Mouse (Mus musculus) lung, embryonic 16.5 days (tissue): ENCODE measurements around the gene Gm6370. TPM values are rescaled to one million over a fixed set of nuclear protein-coding genes. Genes with fewer than 3 reads are reported as not detected.
"Not testable (repeated sequence)": the region's sequence is repeated elsewhere in the genome, so short reads cannot be mapped to it uniquely, and the experiment has no call there.

Experiments
- ATAC-seq: fragments of 200-750 bp; cut with Nextera tagmentation; 2 replicates; pipeline ENCODE4 v1.8.0; 2017; ENCODE audit warnings: low read depth, mild to moderate bottlenecking, moderate library complexity
- H3K27ac ChIP-seq: fragments of 300-500 bp; sonication (generic); 2 replicates; pipeline ENCODE4 v1.5.1; 2014; ENCODE audit warnings: mild to moderate bottlenecking, control low read depth, low read length
- H3K27me3 ChIP-seq: fragments of 300-500 bp; sonication (generic); 2 replicates; pipeline ENCODE4 v1.6.1; 2014; ENCODE audit warnings: low read depth, low read length, mixed read lengths; ENCODE audit not compliant: control insufficient read depth, insufficient read depth
- H3K36me3 ChIP-seq: fragments of 300-500 bp; sonication (generic); 2 replicates; pipeline ENCODE4 v1.6.1; 2014; ENCODE audit warnings: low read length; ENCODE audit not compliant: control insufficient read depth, insufficient read depth
- H3K4me1 ChIP-seq: fragments of 300-500 bp; sonication (generic); replicated peaks from 2 replicates; pipeline ENCODE4 v1.6.1; 2014; ENCODE audit warnings: low read length, mixed read lengths; ENCODE audit not compliant: control insufficient read depth, insufficient read depth
- H3K4me2 ChIP-seq: fragments of 300-500 bp; sonication (generic); 2 replicates; pipeline ENCODE4 v1.6.1; 2014; ENCODE audit warnings: low read depth, low read length, control low read depth
- H3K4me3 ChIP-seq: fragments of 300-500 bp; sonication (generic); 2 replicates; pipeline ENCODE4 v1.5.1; 2014; ENCODE audit warnings: mild to moderate bottlenecking, low read length, control low read depth
- H3K9ac ChIP-seq: fragments of 300-500 bp; sonication (generic); 2 replicates; pipeline ENCODE4 v1.6.1; 2014; ENCODE audit warnings: low read length, control low read depth
- H3K9me3 ChIP-seq: fragments of 300-500 bp; sonication (generic); 2 replicates; pipeline ENCODE4 v1.6.1; 2016; ENCODE audit warnings: low read length; ENCODE audit not compliant: control insufficient read depth
- WGBS: fragments of 180-500 bp; shearing (Covaris S2); extraction: QIAGEN DNeasy Blood & Tissue Kit; methylation state at CpG from one replicate; pipeline ENCODE4 v1.1.7; 2014; 5-methylcytosine and 5-hydroxymethylcytosine counted together
- polyA plus RNA-seq: library from polyadenylated mRNA; unstranded; fragments of >200 nt; fragmentation: Nextera tagmentation; extraction: Ambion mirVana; gene quantifications from 2 replicates; pipeline ENCODE4 v1.2.1, GENCODE M21; 2015

The Gm6370 gene
- polyA plus RNA-seq, 1 experiment from 2014 or later = not detected

- no peak for ATAC-seq
These were observed 19.9 kb upstream of the Gm6370 start for GRCm38 (mm10) chr5:146471311-146471710.

GRCm38 (mm10) chr5:146471821-146472220 is 19.3 kb upstream of the Gm6370 start:
- no peaks in the 10 kb centered on the region for H3K27me3 ChIP-seq
- no peaks in the 10 kb centered on the region for H3K9me3 ChIP-seq
- 92% methylated on average over 12 of the region's 12 CpGs for WGBS
- no peaks in the 10 kb centered on the region for H3K36me3 ChIP-seq
- H3K27ac ChIP-seq = no peak overlapping the region
- no peak for ATAC-seq
- no peak overlapping the region for H3K4me3 ChIP-seq
- no peak overlapping the region for H3K9ac ChIP-seq
- H3K4me1 ChIP-seq = no peaks in the 10 kb centered on the region
- no peak overlapping the region for H3K4me2 ChIP-seq

More at GRCm38 (mm10) chr5:146471311-146471710, 19.9 kb upstream of the Gm6370 start:
- Histone ChIP-seq H3K36me3 (no peaks in the 10 kb centered on the region), H3K9me3 (no peaks in the 10 kb centered on the region), H3K4me3 (no peak overlapping the region), H3K27me3 (no peaks in the 10 kb centered on the region), H3K4me2 (no peak overlapping the region), H3K4me1 (no peaks in the 10 kb centered on the region), H3K27ac (no peak overlapping the region), H3K9ac (no peak overlapping the region)
- WGBS = 68% methylated on average over 5 of the region's 5 CpGs

DNA sequence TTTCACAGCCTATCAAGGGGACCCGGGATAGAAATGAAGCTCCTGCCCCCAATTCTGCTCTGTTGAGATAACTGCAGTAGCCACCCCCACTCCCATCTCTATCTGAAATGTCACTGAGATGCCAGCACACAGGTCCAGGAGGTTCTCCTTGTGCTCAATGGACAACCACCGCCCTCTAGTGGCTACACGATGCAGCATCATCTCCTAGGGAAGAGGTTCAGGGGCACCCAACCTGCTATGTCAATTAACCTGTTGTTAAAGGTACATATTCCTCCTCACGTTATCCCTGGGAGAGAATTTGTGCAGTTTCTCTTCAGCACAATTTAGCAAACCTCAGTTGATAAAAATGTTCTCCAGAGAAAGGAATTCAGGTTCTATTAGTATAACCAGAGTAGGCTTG is 11.6 kb upstream of the Gm6370 start:
- not testable (repeated sequence) for H3K9ac ChIP-seq, H3K4me3 ChIP-seq, H3K27me3 ChIP-seq, H3K9me3 ChIP-seq, H3K27ac ChIP-seq, ATAC-seq, H3K4me1 ChIP-seq, H3K36me3 ChIP-seq, H3K4me2 ChIP-seq
- 3% methylated on average over 4 of the region's 4 CpGs for WGBS

GRCm38 (mm10) chr5:146481665-146482064 is 9.5 kb upstream of the Gm6370 start, which contains the start of gene Gm6408:
Gm6408 (plus strand) TSS chr5:146481965.
- H3K36me3 ChIP-seq, H3K27ac ChIP-seq, H3K4me1 ChIP-seq, H3K9ac ChIP-seq, H3K27me3 ChIP-seq, H3K4me2 ChIP-seq, H3K9me3 ChIP-seq, ATAC-seq, H3K4me3 ChIP-seq: not testable (repeated sequence)
- WGBS = 67% methylated on average over 1 of the region's 3 CpGs

GRCm38 (mm10) chr5:146488959-146489358 is 2.2 kb upstream of the Gm6370 start:
- H3K4me1 ChIP-seq, H3K27ac ChIP-seq, H3K9me3 ChIP-seq, ATAC-seq, H3K4me2 ChIP-seq, H3K4me3 ChIP-seq, H3K9ac ChIP-seq, H3K36me3 ChIP-seq, H3K27me3 ChIP-seq: not testable (repeated sequence)
- WGBS = 7% methylated on average over 3 of the region's 4 CpGs

- H3K27ac ChIP-seq, H3K4me2 ChIP-seq, H3K9ac ChIP-seq, H3K27me3 ChIP-seq, H3K4me3 ChIP-seq, ATAC-seq, H3K4me1 ChIP-seq, H3K36me3 ChIP-seq, H3K9me3 ChIP-seq: not testable (repeated sequence)
- WGBS = no CpG with 5 or more reads among the region's 5 CpGs
These were observed 10.9 kb downstream of the Gm6370 start, which contains the start of gene 4930449I24Rik for GRCm38 (mm10) chr5:146502099-146502498. 4930449I24Rik (plus strand) TSS chr5:146502399.

GRCm38 (mm10) chr5:146513823-146514222 is 22.7 kb downstream of the Gm6370 start, which contains the start of gene Gm3402:
Gm3402 (plus strand) TSS chr5:146514123.
- not testable (repeated sequence) for H3K4me2 ChIP-seq, H3K9me3 ChIP-seq, H3K4me3 ChIP-seq, H3K27ac ChIP-seq, H3K27me3 ChIP-seq, H3K36me3 ChIP-seq, H3K9ac ChIP-seq, ATAC-seq, H3K4me1 ChIP-seq
- no CpG with 5 or more reads among the region's 5 CpGs for WGBS

DNA sequence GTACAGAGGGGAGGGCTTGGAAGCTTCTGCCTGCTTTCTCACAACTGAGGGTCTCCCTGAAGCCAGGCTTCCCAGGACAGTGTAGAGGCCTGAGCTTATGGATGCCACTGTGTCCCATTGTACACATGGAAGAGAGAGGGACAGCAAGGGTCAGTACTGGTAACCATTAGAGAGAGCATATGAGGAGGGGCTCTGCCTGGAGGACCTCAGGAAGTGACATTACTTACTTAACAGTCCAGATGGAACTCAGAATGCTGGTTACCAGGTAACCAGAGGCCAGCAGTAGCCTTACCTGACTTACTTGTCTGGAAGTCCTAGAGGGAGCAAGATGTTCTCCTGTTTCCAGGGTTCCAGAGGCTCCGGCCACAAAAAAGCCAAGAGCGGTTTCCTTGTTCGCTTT is 34.3 kb downstream of the Gm6370 start, which contains the start of gene Gm3404:
Gene Gm3404, plus strand, starts transcription at position 301 of the 400 bp plus-strand sequence.
- 100% methylated on average over 1 of the region's 3 CpGs for WGBS
- not testable (repeated sequence) for H3K9ac ChIP-seq, H3K4me2 ChIP-seq, ATAC-seq, H3K4me1 ChIP-seq, H3K9me3 ChIP-seq, H3K4me3 ChIP-seq, H3K27me3 ChIP-seq, H3K27ac ChIP-seq, H3K36me3 ChIP-seq

- not testable (repeated sequence) for H3K36me3 ChIP-seq, H3K27me3 ChIP-seq, ATAC-seq, H3K4me3 ChIP-seq, H3K27ac ChIP-seq, H3K4me1 ChIP-seq, H3K9me3 ChIP-seq, H3K4me2 ChIP-seq, H3K9ac ChIP-seq
- 95% methylated on average over 3 of the region's 3 CpGs for WGBS
These were observed 46.2 kb downstream of the Gm6370 start, which contains the start of gene Gm3409 for GRCm38 (mm10) chr5:146537347-146537746. Gm3409 (plus strand) TSS chr5:146537647.
